Mouse (Mus musculus): ENCODE measurements around the gene Trmt2a. TPM values are rescaled to one million over a fixed set of nuclear protein-coding genes. Genes with fewer than 3 reads are reported as not detected.

Gene Trmt2a
- total RNA-seq, 1 experiment, result 102 TPM

DNA sequence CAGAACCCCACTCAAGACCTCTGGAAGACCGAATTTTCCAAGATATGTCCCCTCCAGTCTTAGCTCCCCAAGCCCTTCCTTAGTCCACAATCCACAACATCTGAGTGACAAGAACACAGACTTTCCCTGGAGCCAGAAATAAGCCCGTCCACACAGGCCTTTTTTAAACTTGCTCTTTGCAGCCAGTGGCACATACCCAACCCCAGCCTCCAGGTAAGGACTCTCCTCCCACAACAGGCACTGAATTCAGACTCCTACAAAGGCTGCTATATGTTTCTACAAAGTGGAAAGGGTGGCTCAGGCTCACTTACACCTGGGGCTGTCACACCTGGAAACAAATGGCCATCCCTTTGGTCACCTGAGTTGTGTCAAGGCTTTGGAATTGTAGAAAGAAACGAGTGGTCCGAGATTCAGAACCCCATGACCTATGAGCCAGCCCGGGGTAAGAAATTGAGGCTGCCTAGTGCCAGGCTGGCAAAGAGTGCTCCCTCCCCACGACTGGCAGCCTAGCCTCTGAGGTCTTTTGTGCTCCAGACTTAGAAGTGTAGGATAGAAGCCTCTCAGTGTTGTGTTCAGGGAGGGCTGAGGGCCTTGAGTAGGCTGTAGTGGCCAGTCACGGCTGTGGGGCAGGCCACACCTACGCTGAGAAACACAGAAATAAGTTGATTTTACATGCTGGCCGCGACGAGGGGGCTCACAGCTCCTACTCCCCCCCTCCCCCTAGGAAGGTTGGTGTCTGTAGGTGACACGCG is 14.4 kb upstream of the Trmt2a start:
- Histone ChIP-seq H3K9ac (ENCODE audit: insufficient read depth, low read depth, low read length, poor library complexity, severe bottlenecking) (peak overlapping the region; percentile 70), H3K4me1 (ENCODE audit: control insufficient read depth in 2 of 2, insufficient read depth in 2 of 2, low read length in 2 of 2, poor library complexity in 1 of 2) (peaks cover 0 to 5% of the 10 kb centered on the region in 2 experiments; a peak in 1 of 4 replicates), H3K36me3 (ENCODE audit: control insufficient read depth, insufficient read depth, low read length, poor library complexity, severe bottlenecking) (peaks cover 3% of the 10 kb centered on the region; the same call in 1 of the 2 replicates), H3K4me3 (ENCODE audit: insufficient read depth in 1 of 2, low read depth in 1 of 2, low read length in 2 of 2, poor library complexity in 1 of 2, severe bottlenecking in 1 of 2) (peak overlapping the region; percentile 65 to 90), H3K9me3 (ENCODE audit: control insufficient read depth, insufficient read depth, low read depth, low read length) (no peaks in the 10 kb centered on the region), H3K27ac (ENCODE audit: insufficient read depth, low read depth, low read length, poor library complexity, severe bottlenecking) (no peak overlapping the region)
- TF ChIP-seq ZC3H11A (IDR thresholded peaks at IDR 0.05; ENCODE audit: borderline replicate concordance, low read depth, low read length) (no peak), MAFK (IDR thresholded peaks at IDR 0.05; ENCODE audit: insufficient read depth, low read depth, low read length) (no peak), HCFC1 (IDR thresholded peaks at IDR 0.05; ENCODE audit: borderline replicate concordance, insufficient read depth, low read length) (no peak), CHD2 (IDR thresholded peaks at IDR 0.05; ENCODE audit: low read depth, low read length) (no peak), ZNF384 (IDR thresholded peaks at IDR 0.05; ENCODE audit: low read depth, low read length) (no peak)
- no peak for DNase-seq (ENCODE audit: low read depth, low spot score)
- in situ Hi-C loops (cut with MboI; ENCODE audit: low sequenced_read_pairs in 2 of 2, unreplicated experiment in 2 of 2), result no loop called here

DNA sequence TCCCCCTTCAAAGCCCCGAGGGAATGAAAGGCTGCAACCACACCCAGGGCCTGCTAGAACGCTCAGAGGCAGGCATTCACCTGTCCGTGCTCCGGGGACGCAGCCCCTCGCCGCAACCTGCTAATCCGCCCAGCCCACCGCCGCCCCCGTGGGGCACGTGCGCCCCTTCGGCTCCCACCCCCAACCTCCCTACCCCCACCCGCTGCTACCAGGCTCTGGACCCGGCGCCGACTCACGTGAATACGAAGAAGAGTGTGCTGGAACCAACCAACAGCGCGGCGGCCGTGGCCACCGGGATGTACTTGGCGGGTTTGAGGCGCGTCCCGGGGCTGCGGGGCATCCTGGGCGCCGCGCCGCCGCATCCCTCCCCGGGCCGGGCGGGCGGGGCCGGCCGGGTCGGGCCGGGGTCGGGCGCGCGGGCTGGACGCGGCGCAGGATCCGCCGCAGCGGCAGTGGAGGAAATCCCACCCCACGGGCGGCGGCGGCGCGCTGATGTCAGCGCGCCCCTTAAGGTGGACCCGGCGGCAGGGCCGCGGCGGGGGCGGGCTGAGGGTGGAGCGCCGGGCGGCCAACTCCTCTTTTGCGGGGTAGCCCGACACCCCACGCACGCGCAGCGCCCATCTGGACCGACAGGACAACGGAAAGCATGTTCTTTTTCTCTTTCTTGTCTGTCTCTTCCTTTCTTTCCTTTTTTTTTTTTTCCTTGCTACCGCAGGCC is 13.6 kb upstream of the Trmt2a start, which contains the start of gene Zdhhc8:
Gene Zdhhc8, minus strand, starts transcription at position 466 of the 718 bp plus-strand sequence.
- peak within 1 kb of the TSS; percentile 70 for H3K9ac ChIP-seq (ENCODE audit: insufficient read depth, low read depth, low read length, poor library complexity, severe bottlenecking)
- in situ Hi-C loops (cut with MboI; ENCODE audit: low sequenced_read_pairs in 2 of 2, unreplicated experiment in 2 of 2), result no loop called here
- peak within 1 kb of the TSS; percentile 65 to 90 for H3K4me3 ChIP-seq (ENCODE audit: insufficient read depth in 1 of 2, low read depth in 1 of 2, low read length in 2 of 2, poor library complexity in 1 of 2, severe bottlenecking in 1 of 2)
- peaks cover 8% of the 10 kb centered on the region for H3K36me3 ChIP-seq (ENCODE audit: control insufficient read depth, insufficient read depth, low read length, poor library complexity, severe bottlenecking)
- DNase-seq (ENCODE audit: low read depth, low spot score), result no peak
- TF ChIP-seq CHD2 (IDR thresholded peaks at IDR 0.05; ENCODE audit: low read depth, low read length) (no peak), HCFC1 (IDR thresholded peaks at IDR 0.05; ENCODE audit: borderline replicate concordance, insufficient read depth, low read length) (no peak; the same call in 1 of the 2 replicates), MAFK (IDR thresholded peaks at IDR 0.05; ENCODE audit: insufficient read depth, low read depth, low read length) (no peak), ZNF384 (IDR thresholded peaks at IDR 0.05; ENCODE audit: low read depth, low read length) (0 out of 2 replicates have a peak, but pooled peaks have one; percentile 30), ZC3H11A (IDR thresholded peaks at IDR 0.05; ENCODE audit: borderline replicate concordance, low read depth, low read length) (no peak)
- no peaks in the 10 kb centered on the region for H3K9me3 ChIP-seq (ENCODE audit: control insufficient read depth, insufficient read depth, low read depth, low read length)
- no peak within 1 kb of the TSS for H3K27ac ChIP-seq (ENCODE audit: insufficient read depth, low read depth, low read length, poor library complexity, severe bottlenecking)
- H3K4me1 ChIP-seq (ENCODE audit: control insufficient read depth in 2 of 2, insufficient read depth in 2 of 2, low read length in 2 of 2, poor library complexity in 1 of 2), result peaks cover 0 to 5% of the 10 kb centered on the region in 2 experiments; a peak in 1 of 4 replicates

DNA sequence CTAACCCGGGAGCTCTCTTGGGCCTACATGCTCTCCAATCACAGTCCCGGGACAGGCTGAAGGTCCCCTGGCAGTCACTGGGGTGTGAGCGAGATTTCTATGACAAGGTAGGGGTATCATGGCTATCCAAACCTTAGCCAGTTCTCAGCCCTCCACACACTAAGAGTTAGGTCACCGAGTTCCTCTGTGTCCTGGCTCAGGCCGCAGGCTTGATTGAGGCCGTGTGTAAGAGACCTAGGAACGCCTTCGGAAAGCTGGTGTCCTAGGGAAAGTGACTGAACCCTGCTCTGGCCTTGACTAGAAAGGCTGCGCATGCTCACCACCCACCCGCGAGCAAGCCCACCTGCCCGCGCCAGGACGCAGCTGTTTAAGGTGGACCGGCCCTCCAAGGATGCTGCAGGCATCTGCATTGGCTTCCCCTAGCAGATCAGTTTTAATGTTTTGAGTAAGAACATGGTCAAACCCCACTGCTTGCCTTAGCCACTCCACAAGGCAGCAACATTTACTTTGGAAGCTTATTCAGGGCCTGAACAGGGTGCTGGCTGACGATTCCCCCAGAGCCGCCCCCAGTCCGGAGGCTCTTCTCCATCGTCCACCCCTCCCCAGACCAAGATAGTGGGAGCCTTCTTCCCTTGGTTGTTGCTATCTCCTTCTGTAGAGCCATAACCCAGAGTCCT is 13.0 kb upstream of the Trmt2a start:
- peaks cover 0 to 5% of the 10 kb centered on the region in 2 experiments; a peak in 1 of 4 replicates for H3K4me1 ChIP-seq (ENCODE audit: control insufficient read depth in 2 of 2, insufficient read depth in 2 of 2, low read length in 2 of 2, poor library complexity in 1 of 2)
- TF ChIP-seq HCFC1 (IDR thresholded peaks at IDR 0.05; ENCODE audit: borderline replicate concordance, insufficient read depth, low read length), result no peak
- no peak for TF ChIP-seq ZNF384 (IDR thresholded peaks at IDR 0.05; ENCODE audit: low read depth, low read length)
- no peak for TF ChIP-seq MAFK (IDR thresholded peaks at IDR 0.05; ENCODE audit: insufficient read depth, low read depth, low read length)
- TF ChIP-seq CHD2 (IDR thresholded peaks at IDR 0.05; ENCODE audit: low read depth, low read length), result no peak
- TF ChIP-seq ZC3H11A (IDR thresholded peaks at IDR 0.05; ENCODE audit: borderline replicate concordance, low read depth, low read length), result no peak
- peak overlapping the region; percentile 65 to 90 for H3K4me3 ChIP-seq (ENCODE audit: insufficient read depth in 1 of 2, low read depth in 1 of 2, low read length in 2 of 2, poor library complexity in 1 of 2, severe bottlenecking in 1 of 2)
- no peaks in the 10 kb centered on the region for H3K9me3 ChIP-seq (ENCODE audit: control insufficient read depth, insufficient read depth, low read depth, low read length)
- H3K36me3 ChIP-seq (ENCODE audit: control insufficient read depth, insufficient read depth, low read length, poor library complexity, severe bottlenecking), result peaks cover 15% of the 10 kb centered on the region
- peak overlapping the region; percentile 70 for H3K9ac ChIP-seq (ENCODE audit: insufficient read depth, low read depth, low read length, poor library complexity, severe bottlenecking)
- no peak for DNase-seq (ENCODE audit: low read depth, low spot score)
- in situ Hi-C loops (cut with MboI; ENCODE audit: low sequenced_read_pairs in 2 of 2, unreplicated experiment in 2 of 2), result no loop called here
- no peak overlapping the region for H3K27ac ChIP-seq (ENCODE audit: insufficient read depth, low read depth, low read length, poor library complexity, severe bottlenecking)

Data from ES-E14 (cell line).